7 mouse cellular contexts compared by ENCODE assay signal in the genomic region with DNA sequence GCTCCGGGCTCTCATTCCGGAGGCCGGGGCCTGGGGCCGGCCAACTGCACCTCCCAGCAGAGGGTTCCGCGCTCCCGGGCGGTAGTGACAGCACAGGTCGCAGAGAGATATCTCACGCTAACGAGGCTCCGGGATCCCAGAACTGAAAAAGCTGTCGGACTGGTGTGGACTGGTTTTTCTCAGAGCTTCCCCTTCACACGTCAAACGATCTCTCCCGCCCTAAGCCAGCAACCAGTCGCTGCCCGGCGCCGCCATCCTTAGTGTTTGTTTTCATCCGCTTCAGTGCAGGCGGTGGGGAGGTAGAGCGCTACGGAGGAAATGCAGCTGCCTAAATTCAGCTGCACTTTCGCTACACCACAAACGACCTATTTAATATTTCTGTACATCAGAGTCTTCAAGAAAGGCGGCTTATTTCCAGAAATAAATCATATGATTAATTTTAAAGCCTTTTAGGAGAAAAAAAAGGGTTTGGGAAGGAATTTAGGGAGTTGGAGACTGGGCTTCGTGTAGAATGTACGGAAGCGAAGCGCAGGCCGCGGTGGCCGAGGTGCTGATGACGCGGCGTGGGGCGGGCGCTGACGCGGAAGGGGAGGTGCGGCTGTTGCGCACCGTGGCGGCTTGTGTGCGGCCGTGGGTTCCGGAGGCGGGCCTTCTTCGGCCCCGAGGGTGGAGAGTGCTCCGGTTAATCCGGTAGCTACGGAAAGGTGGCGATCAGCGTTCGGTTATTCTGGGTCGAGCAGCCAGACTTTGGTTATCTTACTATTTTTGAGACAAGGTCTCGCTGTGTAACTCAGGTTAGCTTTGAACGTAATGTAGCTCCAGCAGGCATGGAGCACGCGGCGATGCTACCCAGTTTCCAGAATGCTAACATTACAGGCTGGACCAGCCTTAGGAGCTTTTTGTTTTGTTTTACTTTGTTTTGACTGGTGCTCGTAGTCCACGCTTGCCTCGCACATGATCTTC. TPM values are rescaled to one million over a fixed set of nuclear protein-coding genes. Genes with fewer than 3 reads are reported as not detected.
A peak's percentile ranks its signal among the peaks of the same experiment; 100 is the strongest.
DNase-seq lines count a peak whose midpoint lies in the region; ATAC-seq lines count a peak whose summit lies in the region.

A gene (minus strand): TSS at position 305 of the 963 bp plus-strand sequence.
A gene (plus strand): TSS at position 581 of the 963 bp plus-strand sequence.

- no peaks in the 10 kb centered on the region for H3K27me3 ChIP-seq in intestine, embryonic 15.5 days (replicated peaks)
- H3K27me3 ChIP-seq in midbrain, embryonic 10.5 days (ENCODE audit: low read depth, poor library complexity, severe bottlenecking): no peaks in the 10 kb centered on the region

- peak; percentile 94 to 97 for DNase-seq in adrenal gland, adult (ENCODE audit: inconsistent age in 2 of 2, low spot score in 1 of 2)
- DNase-seq in embryo, embryonic 10.5 days (ENCODE audit: low spot score): peak; percentile 93
- DNase-seq in gastrocnemius, postnatal 25 days: peak; percentile 92
- peak; percentile 92 to 93 for DNase-seq in left cerebral cortex, postnatal 25 days (ENCODE audit: low spot score in 2 of 2)
- peak; percentile 91 for DNase-seq in midbrain, embryonic 10.5 days (ENCODE audit: low spot score)
- DNase-seq in right cerebral cortex, postnatal 4 days: peak; percentile 89

- intact Hi-C loops in left cerebral cortex, postnatal 25 days (cut with DNase I): loop anchor here (2.0 kb wide), 1 partner anchor 212 kb away; no protein-coding TSS in a partner anchor

- H3K36me3 ChIP-seq in intestine, embryonic 15.5 days: no peaks in the 10 kb centered on the region
- peaks cover 2% of the 10 kb centered on the region for H3K36me3 ChIP-seq in midbrain, embryonic 10.5 days

- H3K4me1 ChIP-seq in intestine, embryonic 15.5 days (replicated peaks): peaks cover 7% of the 10 kb centered on the region; the same call in 1 of the 2 replicates
- peaks cover 28% of the 10 kb centered on the region for H3K4me1 ChIP-seq in midbrain, embryonic 10.5 days

- H3K9ac ChIP-seq in intestine, embryonic 15.5 days: peak within 1 kb of the TSS; percentile 61

- peak; percentile 99 for ATAC-seq in intestine, embryonic 15.5 days

- H3K27ac ChIP-seq in intestine, embryonic 15.5 days: peak within 1 kb of the TSS; percentile 80
- peak within 1 kb of the TSS; percentile 95 for H3K27ac ChIP-seq in midbrain, embryonic 10.5 days (replicated peaks)

- WGBS in intestine, embryonic 15.5 days: under 1% methylated on average over 66 of the region's 66 CpGs
- under 1% methylated on average over 66 of the region's 66 CpGs for WGBS in midbrain, embryonic 10.5 days

- peak within 1 kb of the TSS; percentile 72 for H3K4me3 ChIP-seq in intestine, embryonic 15.5 days (replicated peaks)
- peak within 1 kb of the TSS; percentile 93 for H3K4me3 ChIP-seq in midbrain, embryonic 10.5 days

- H3K4me2 ChIP-seq in intestine, embryonic 15.5 days (replicated peaks): peak within 1 kb of the TSS; percentile 70

- no peaks in the 10 kb centered on the region for H3K9me3 ChIP-seq in intestine, embryonic 15.5 days
- H3K9me3 ChIP-seq in midbrain, embryonic 10.5 days (replicated peaks): no peaks in the 10 kb centered on the region

RNA-seq across cellular contexts. Expression of the first gene that starts in this region (rescaled TPM):
- total RNA-seq in gastrocnemius, postnatal 25 days (2021): 10 to 100 TPM; 23.4 to 24.4 TPM
- 20.4 and 20.7 TPM in 2 replicates for polyA plus RNA-seq in intestine, embryonic 15.5 days (2015; fragmentation: Nextera tagmentation; extraction: Ambion mirVana)
- 10 to 100 TPM; 80.1 to 80.8 TPM for total RNA-seq in left cerebral cortex, postnatal 25 days (2021)
- 22.9 and 25.5 TPM in 2 replicates for polyA plus RNA-seq in midbrain, embryonic 10.5 days (2016; fragmentation: Nextera tagmentation; extraction: Ambion mirVana)

RNA-seq across cellular contexts. Expression of the second gene that starts in this region (rescaled TPM):
- total RNA-seq in gastrocnemius, postnatal 25 days (2021): 1 to 10 TPM; 3.4 TPM
- polyA plus RNA-seq in intestine, embryonic 15.5 days (2015; fragmentation: Nextera tagmentation; extraction: Ambion mirVana): 17.0 and 17.8 TPM in 2 replicates
- total RNA-seq in left cerebral cortex, postnatal 25 days (2021): 1 to 10 TPM; 8.3 to 9.7 TPM
- polyA plus RNA-seq in midbrain, embryonic 10.5 days (2016; fragmentation: Nextera tagmentation; extraction: Ambion mirVana): 22.5 and 26.2 TPM in 2 replicates

Comparison
In these comparisons a context has a peak if more than half of its experiments do, and no peak if none do; other contexts are left out.
1. Peak in every context shown above with its lines: DNase-seq, ATAC-seq, H3K4me3 ChIP-seq and H3K27ac ChIP-seq.